Mouse (Mus musculus) embryonic facial prominence, embryonic 11.5 days (tissue): ENCODE results near the gene Jazf1. TPM values are rescaled to one million over a fixed set of nuclear protein-coding genes. Genes with fewer than 3 reads are reported as not detected.

Experiments used
- ATAC-seq: fragments of 200-750 bp; cut with Nextera tagmentation; replicated peaks from 2 replicates; pipeline ENCODE4 v1.8.0; 2017; ENCODE audit warnings: low read depth; ENCODE audit not compliant: insufficient number of reproducible peaks, low FRiP score, low TSS enrichment
- DNase-seq: peaks from one replicate; pipeline ENCODE4 v3.0.0-alpha.2; 2015; ENCODE audit warnings: low spot score
- H3K27ac ChIP-seq: fragments of 300-500 bp; sonication (generic); replicated peaks from 2 replicates; pipeline ENCODE4 v1.5.1; 2014; ENCODE audit warnings: mild to moderate bottlenecking, low read depth, low read length, control low read depth
- H3K27me3 ChIP-seq: fragments of 300-500 bp; sonication (generic); 2 replicates; pipeline ENCODE4 v1.6.1; 2014; ENCODE audit warnings: mild to moderate bottlenecking, low read length, moderate library complexity, mixed read lengths; ENCODE audit not compliant: control insufficient read depth, insufficient read depth
- H3K36me3 ChIP-seq: fragments of 300-500 bp; sonication (generic); replicated peaks from 2 replicates; pipeline ENCODE4 v1.6.1; 2014; ENCODE audit warnings: low read depth, mild to moderate bottlenecking, low read length, moderate library complexity, mixed read lengths; ENCODE audit not compliant: control insufficient read depth, insufficient read depth
- H3K4me1 ChIP-seq: fragments of 300-500 bp; sonication (generic); 2 replicates; pipeline ENCODE4 v1.6.1; 2014; ENCODE audit warnings: low read length, mixed read lengths; ENCODE audit not compliant: control insufficient read depth, insufficient read depth
- H3K4me2 ChIP-seq: fragments of 300-500 bp; sonication (generic); 2 replicates; pipeline ENCODE4 v1.6.1; 2014; ENCODE audit warnings: low read depth, mild to moderate bottlenecking, control low read depth, low read length, moderate library complexity
- H3K4me3 ChIP-seq: fragments of 300-500 bp; sonication (generic); 2 replicates; pipeline ENCODE4 v1.5.1; 2014; ENCODE audit warnings: low read depth, low read length, control low read depth
- H3K9ac ChIP-seq: fragments of 300-500 bp; sonication (generic); replicated peaks from 2 replicates; pipeline ENCODE4 v1.6.1; 2014; ENCODE audit warnings: mild to moderate bottlenecking, control low read depth, low read length
- H3K9me3 ChIP-seq: fragments of 300-500 bp; sonication (generic); replicated peaks from 2 replicates; pipeline ENCODE4 v1.6.1; 2016; ENCODE audit warnings: mild to moderate bottlenecking, low read length, inconsistent platforms, mixed read lengths; ENCODE audit not compliant: control insufficient read depth
- WGBS: fragments of 180-500 bp; shearing (Covaris S2); extraction: QIAGEN DNeasy Blood & Tissue Kit; methylation state at CpG from one replicate; pipeline ENCODE4 v1.1.7; 2014; 5-methylcytosine and 5-hydroxymethylcytosine counted together
- polyA plus RNA-seq: library from polyadenylated mRNA; unstranded; fragments of >200 nt; fragmentation: Nextera tagmentation; extraction: Ambion mirVana; gene quantifications from 2 replicates; pipeline ENCODE4 v1.2.1, GENCODE M21; 2014

Jazf1 gene
- polyA plus RNA-seq, 1 experiment from 2014 or later, result 5.0 TPM

- Histone ChIP-seq H3K4me3 (no peak overlapping the region), H3K27ac (peak overlapping the region; percentile 56), H3K9ac (no peak overlapping the region), H3K4me1 (peaks cover 2% of the 10 kb centered on the region), H3K4me2 (no peak overlapping the region), H3K9me3 (no peaks in the 10 kb centered on the region), H3K27me3 (no peaks in the 10 kb centered on the region), H3K36me3 (no peaks in the 10 kb centered on the region)
- WGBS, result 30% methylated on average over 10 of the region's 10 CpGs
- ATAC-seq, result no peak; the same call in 1 of the 2 replicates
- DNase-seq, result peak; percentile 64
Measured at GRCm38 (mm10) chr6:52967557-52968270, 100.7 kb downstream of the Jazf1 start.

GRCm38 (mm10) chr6:52966001-52966400 is 102.4 kb downstream of the Jazf1 start:
- WGBS, result 53% methylated on average over 4 of the region's 4 CpGs
- Histone ChIP-seq H3K27ac (no peak overlapping the region), H3K9me3 (no peaks in the 10 kb centered on the region), H3K36me3 (no peaks in the 10 kb centered on the region), H3K27me3 (no peaks in the 10 kb centered on the region), H3K4me3 (no peak overlapping the region), H3K4me1 (peaks cover 2% of the 10 kb centered on the region), H3K4me2 (no peak overlapping the region), H3K9ac (no peak overlapping the region)
- DNase-seq (peak; percentile 18), ATAC-seq (no peak)

- no peak for DNase-seq
- H3K9ac ChIP-seq, result no peak overlapping the region
- H3K27me3 ChIP-seq, result no peaks in the 10 kb centered on the region
- 46% methylated on average over 7 of the region's 7 CpGs for WGBS
- no peak for ATAC-seq
- H3K9me3 ChIP-seq, result no peaks in the 10 kb centered on the region
- H3K36me3 ChIP-seq, result no peaks in the 10 kb centered on the region
- no peak overlapping the region for H3K4me3 ChIP-seq
- H3K27ac ChIP-seq, result no peak overlapping the region
- H3K4me2 ChIP-seq, result no peak overlapping the region
- peaks cover 2% of the 10 kb centered on the region for H3K4me1 ChIP-seq
Measured at GRCm38 (mm10) chr6:52965340-52965739, 103.1 kb downstream of the Jazf1 start.

- DNase-seq, result peak; percentile 24
- Histone ChIP-seq H3K36me3 (no peaks in the 10 kb centered on the region), H3K4me1 (peaks cover 2% of the 10 kb centered on the region), H3K27ac (peak overlapping the region; percentile 62), H3K27me3 (no peaks in the 10 kb centered on the region), H3K4me2 (no peak overlapping the region), H3K9ac (no peak overlapping the region), H3K9me3 (no peaks in the 10 kb centered on the region), H3K4me3 (no peak overlapping the region)
- 58% methylated on average over 13 of the region's 13 CpGs for WGBS
- ATAC-seq, result no peak
Measured at GRCm38 (mm10) chr6:52963840-52964690, 104.4 kb downstream of the Jazf1 start.

GRCm38 (mm10) chr6:52963430-52963732 is 105.0 kb downstream of the Jazf1 start:
- DNase-seq (no peak), ATAC-seq (no peak)
- peaks cover 2% of the 10 kb centered on the region for H3K4me1 ChIP-seq
- H3K9ac ChIP-seq, result no peak overlapping the region
- WGBS, result 60% methylated on average over 6 of the region's 6 CpGs
- no peak overlapping the region for H3K4me3 ChIP-seq
- no peak overlapping the region for H3K27ac ChIP-seq
- no peak overlapping the region for H3K4me2 ChIP-seq
- no peaks in the 10 kb centered on the region for H3K9me3 ChIP-seq
- no peaks in the 10 kb centered on the region for H3K36me3 ChIP-seq
- H3K27me3 ChIP-seq, result no peaks in the 10 kb centered on the region

GRCm38 (mm10) chr6:52962600-52963429 is 105.6 kb downstream of the Jazf1 start:
- Histone ChIP-seq H3K9ac (no peak overlapping the region), H3K36me3 (no peaks in the 10 kb centered on the region), H3K27ac (no peak overlapping the region), H3K4me1 (peaks cover 2% of the 10 kb centered on the region), H3K4me3 (no peak overlapping the region), H3K27me3 (no peaks in the 10 kb centered on the region), H3K9me3 (no peaks in the 10 kb centered on the region), H3K4me2 (no peak overlapping the region)
- 58% methylated on average over 4 of the region's 4 CpGs for WGBS
- DNase-seq, result no peak
- no peak for ATAC-seq

GRCm38 (mm10) chr6:52961660-52962490 is 106.6 kb downstream of the Jazf1 start:
- DNase-seq, result peak; percentile 23
- Histone ChIP-seq H3K4me3 (no peak overlapping the region), H3K4me2 (no peak overlapping the region), H3K36me3 (no peaks in the 10 kb centered on the region), H3K9me3 (no peaks in the 10 kb centered on the region), H3K27me3 (no peaks in the 10 kb centered on the region), H3K4me1 (no peaks in the 10 kb centered on the region; the same call in none of the 2 replicates), H3K9ac (no peak overlapping the region), H3K27ac (no peak overlapping the region)
- 59% methylated on average over 6 of the region's 6 CpGs for WGBS
- ATAC-seq, result no peak
